Mouse (Mus musculus): ENCODE measurements around the gene Ntsr2.

DNA sequence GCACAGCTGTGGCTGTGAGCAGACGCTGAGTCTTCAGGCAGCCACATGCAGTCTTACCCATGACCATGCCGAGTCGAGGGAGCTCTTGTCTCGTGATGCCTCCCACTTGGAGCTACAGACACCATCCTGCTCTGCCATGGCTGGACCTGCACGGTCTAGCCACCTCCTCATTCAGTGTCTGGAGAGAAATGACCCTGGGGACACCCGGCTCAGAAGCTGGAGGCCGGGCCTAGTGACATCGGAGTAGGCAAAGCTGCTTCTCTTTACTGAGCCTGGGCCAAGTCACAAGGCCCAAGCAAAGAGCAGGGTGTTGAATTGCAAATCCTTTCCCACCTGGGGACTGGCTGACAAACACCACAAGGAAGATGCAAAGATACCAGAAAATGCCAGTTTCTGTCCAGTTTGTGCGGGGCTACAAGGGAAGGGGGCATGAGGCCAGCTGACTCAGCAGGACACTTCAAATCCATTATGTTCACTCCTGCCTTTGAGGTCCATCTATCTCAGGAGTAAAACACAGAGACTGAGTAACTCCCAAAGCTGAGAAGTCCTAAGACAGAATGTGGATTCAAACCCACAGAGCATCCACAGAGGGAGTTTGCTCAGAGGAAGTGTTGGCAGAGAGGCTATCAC is 6.3 kb upstream of the Ntsr2 start:
- TF ChIP-seq POLR2AphosphoS2 (IDR thresholded peaks at IDR 0.05; ENCODE audit: insufficient read length, low read depth) (no peak), POLR2A (IDR thresholded peaks at IDR 0.05; ENCODE audit: insufficient read length, low read depth) (no peak), TCF12 (IDR thresholded peaks at IDR 0.05; ENCODE audit: insufficient read depth, poor library complexity, severe bottlenecking) (no peak), REST (IDR thresholded peaks at IDR 0.05; ENCODE audit: insufficient read depth, insufficient read length) (no peak), CEBPB (IDR thresholded peaks at IDR 0.05; ENCODE audit: insufficient read depth, poor library complexity, severe bottlenecking) (no peak), USF1 (IDR thresholded peaks at IDR 0.05; ENCODE audit: low read depth) (no peak)

Data from myocyte (in vitro differentiated cells).